Mouse (Mus musculus) heart, embryonic 11.5 days (tissue): ENCODE data around the gene Insrr. TPM values are rescaled to one million over a fixed set of nuclear protein-coding genes. Genes with fewer than 3 reads are reported as not detected.

Experiments
- ATAC-seq: fragments of 200-750 bp; cut with Nextera tagmentation; replicated peaks from 2 replicates; pipeline ENCODE4 v1.8.0; 2017; ENCODE audit warnings: moderate library complexity; ENCODE audit not compliant: insufficient number of reproducible peaks, low FRiP score, low TSS enrichment
- H3K27ac ChIP-seq: fragments of 300-500 bp; sonication (generic); 2 replicates; pipeline ENCODE4 v1.5.1; 2014; ENCODE audit warnings: mild to moderate bottlenecking, low read depth, low read length
- H3K27me3 ChIP-seq: fragments of 300-500 bp; sonication (generic); 2 replicates; pipeline ENCODE4 v1.6.1; 2014; ENCODE audit warnings: mild to moderate bottlenecking, low read length, mixed read lengths; ENCODE audit not compliant: control insufficient read depth, insufficient read depth
- H3K36me3 ChIP-seq: fragments of 300-500 bp; sonication (generic); 2 replicates; pipeline ENCODE4 v1.6.1; 2014; ENCODE audit warnings: mild to moderate bottlenecking, low read length, moderate library complexity, mixed read lengths; ENCODE audit not compliant: control insufficient read depth, insufficient read depth
- H3K4me1 ChIP-seq: fragments of 300-500 bp; sonication (generic); 2 replicates; pipeline ENCODE4 v1.6.1; 2014; ENCODE audit warnings: low read length; ENCODE audit not compliant: control insufficient read depth, insufficient read depth
- H3K4me2 ChIP-seq: fragments of 300-500 bp; sonication (generic); 2 replicates; pipeline ENCODE4 v1.6.1; 2014; ENCODE audit warnings: mild to moderate bottlenecking, moderate library complexity
- H3K4me3 ChIP-seq: fragments of 300-500 bp; sonication (generic); 2 replicates; pipeline ENCODE4 v1.5.1; 2014; ENCODE audit warnings: low read depth, low read length
- H3K9ac ChIP-seq: fragments of 300-500 bp; sonication (generic); 2 replicates; pipeline ENCODE4 v1.6.1; 2014; ENCODE audit warnings: mild to moderate bottlenecking, low read depth, low read length, moderate library complexity
- H3K9me3 ChIP-seq: fragments of 300-500 bp; sonication (generic); replicated peaks from 2 replicates; pipeline ENCODE4 v1.6.1; 2016; ENCODE audit warnings: low read length; ENCODE audit not compliant: control insufficient read depth
- WGBS: fragments of 180-500 bp; shearing (Covaris S2); extraction: QIAGEN DNeasy Blood & Tissue Kit; methylation state at CpG from one replicate; pipeline ENCODE4 v1.1.7; 2014; ENCODE audit not compliant: insufficient replicate concordance; 5-methylcytosine and 5-hydroxymethylcytosine counted together
- polyA plus RNA-seq: library from polyadenylated mRNA; unstranded; fragments of >200 nt; fragmentation: Nextera tagmentation; extraction: Ambion mirVana; gene quantifications from 2 replicates; pipeline ENCODE4 v1.2.1, GENCODE M21; 2014

The Insrr gene
- polyA plus RNA-seq, 1 experiment from 2014 or later, result 0.03 TPM

- Histone ChIP-seq H3K4me2 (no peak overlapping the region), H3K4me1 (peaks cover 11% of the 10 kb centered on the region), H3K9me3 (no peaks in the 10 kb centered on the region), H3K27me3 (peaks cover 23% of the 10 kb centered on the region), H3K36me3 (no peaks in the 10 kb centered on the region), H3K4me3 (no peak overlapping the region), H3K27ac (no peak overlapping the region), H3K9ac (no peak overlapping the region)
- WGBS, result 52% methylated on average over 5 of the region's 5 CpGs
- no peak for ATAC-seq
These were observed 11.6 kb upstream of the Insrr start for GRCm38 (mm10) chr3:87785156-87785555.

- 18% methylated on average over 6 of the region's 6 CpGs for WGBS
- H3K9ac ChIP-seq, result no peak overlapping the region
- H3K9me3 ChIP-seq, result no peaks in the 10 kb centered on the region
- H3K36me3 ChIP-seq, result no peaks in the 10 kb centered on the region
- no peak for ATAC-seq
- no peak overlapping the region for H3K4me3 ChIP-seq
- H3K27ac ChIP-seq, result no peak overlapping the region
- peaks cover 22% of the 10 kb centered on the region for H3K27me3 ChIP-seq
- no peak overlapping the region for H3K4me2 ChIP-seq
- peaks cover 11% of the 10 kb centered on the region for H3K4me1 ChIP-seq
These were observed 11.0 kb upstream of the Insrr start for GRCm38 (mm10) chr3:87785626-87786214.

- no peaks in the 10 kb centered on the region for H3K9me3 ChIP-seq
- no peak overlapping the region for H3K27ac ChIP-seq
- H3K4me2 ChIP-seq, result no peak overlapping the region
- peaks cover 11% of the 10 kb centered on the region for H3K4me1 ChIP-seq
- no peak overlapping the region for H3K4me3 ChIP-seq
- peaks cover 50% of the 10 kb centered on the region for H3K27me3 ChIP-seq
- no peak for ATAC-seq
- WGBS, result 53% methylated on average over 1 of the region's 1 CpGs
- no peaks in the 10 kb centered on the region for H3K36me3 ChIP-seq
- no peak overlapping the region for H3K9ac ChIP-seq
These were observed 7.5 kb upstream of the Insrr start for GRCm38 (mm10) chr3:87789248-87789647.

GRCm38 (mm10) chr3:87789768-87790167, 7.0 kb upstream of the Insrr start:
- no peak overlapping the region for H3K4me3 ChIP-seq
- WGBS, result 32% methylated on average over 5 of the region's 5 CpGs
- no peak overlapping the region for H3K4me2 ChIP-seq
- no peak overlapping the region for H3K9ac ChIP-seq
- no peak for ATAC-seq
- H3K9me3 ChIP-seq, result no peaks in the 10 kb centered on the region
- H3K4me1 ChIP-seq, result peaks cover 12% of the 10 kb centered on the region
- H3K36me3 ChIP-seq, result no peaks in the 10 kb centered on the region
- no peak overlapping the region for H3K27ac ChIP-seq
- H3K27me3 ChIP-seq, result peaks cover 55% of the 10 kb centered on the region

- Histone ChIP-seq H3K27me3 (peaks cover 97% of the 10 kb centered on the region), H3K4me2 (peak within 1 kb of the TSS; percentile 60), H3K27ac (no peak within 1 kb of the TSS), H3K9ac (no peak within 1 kb of the TSS), H3K36me3 (no peaks in the 10 kb centered on the region), H3K9me3 (no peaks in the 10 kb centered on the region), H3K4me1 (peaks cover 14% of the 10 kb centered on the region), H3K4me3 (peak within 1 kb of the TSS; percentile 33)
- no peak for ATAC-seq
- 0% methylated on average over 37 of the region's 47 CpGs for WGBS
These were observed 1.8 kb upstream of the Insrr start, which contains the start of gene Ntrk1 for GRCm38 (mm10) chr3:87794922-87795325. Gene Ntrk1 (minus strand): TSS chr3:87795162.

GRCm38 (mm10) chr3:87795336-87796277, 1.1 kb upstream of the Insrr start:
- Histone ChIP-seq H3K4me3 (peak overlapping the region; percentile 33), H3K27me3 (peaks cover 100% of the 10 kb centered on the region), H3K36me3 (no peaks in the 10 kb centered on the region), H3K4me2 (peak overlapping the region; percentile 60), H3K27ac (no peak overlapping the region), H3K9ac (no peak overlapping the region), H3K9me3 (no peaks in the 10 kb centered on the region), H3K4me1 (peaks cover 13% of the 10 kb centered on the region)
- no peak for ATAC-seq
- WGBS, result 15% methylated on average over 33 of the region's 33 CpGs

- H3K27me3 ChIP-seq, result peaks cover 97% of the 10 kb centered on the region
- no peaks in the 10 kb centered on the region for H3K36me3 ChIP-seq
- WGBS, result 49% methylated on average over 5 of the region's 5 CpGs
- ATAC-seq, result no peak
- H3K27ac ChIP-seq, result no peak overlapping the region
- H3K9me3 ChIP-seq, result no peaks in the 10 kb centered on the region
- no peak overlapping the region for H3K9ac ChIP-seq
- H3K4me2 ChIP-seq, result no peak overlapping the region
- H3K4me1 ChIP-seq, result 0 out of 2 replicates have a peak, but pooled peaks cover 8% of the 10 kb centered on the region
- H3K4me3 ChIP-seq, result no peak overlapping the region
These were observed 4.9 kb downstream of the Insrr start for GRCm38 (mm10) chr3:87801681-87802080.

GRCm38 (mm10) chr3:87804038-87804677, 7.4 kb downstream of the Insrr start:
- Histone ChIP-seq H3K4me3 (peak overlapping the region; percentile 29), H3K27me3 (peaks cover 92% of the 10 kb centered on the region), H3K4me2 (peak overlapping the region; percentile 64), H3K9me3 (no peaks in the 10 kb centered on the region), H3K9ac (no peak overlapping the region), H3K36me3 (no peaks in the 10 kb centered on the region), H3K4me1 (peaks cover 3% of the 10 kb centered on the region; the same call in 1 of the 2 replicates), H3K27ac (no peak overlapping the region)
- ATAC-seq, result no peak
- WGBS, result 4% methylated on average over 26 of the region's 26 CpGs
